8 mouse cellular contexts compared by ENCODE assay signal in the genomic region with DNA sequence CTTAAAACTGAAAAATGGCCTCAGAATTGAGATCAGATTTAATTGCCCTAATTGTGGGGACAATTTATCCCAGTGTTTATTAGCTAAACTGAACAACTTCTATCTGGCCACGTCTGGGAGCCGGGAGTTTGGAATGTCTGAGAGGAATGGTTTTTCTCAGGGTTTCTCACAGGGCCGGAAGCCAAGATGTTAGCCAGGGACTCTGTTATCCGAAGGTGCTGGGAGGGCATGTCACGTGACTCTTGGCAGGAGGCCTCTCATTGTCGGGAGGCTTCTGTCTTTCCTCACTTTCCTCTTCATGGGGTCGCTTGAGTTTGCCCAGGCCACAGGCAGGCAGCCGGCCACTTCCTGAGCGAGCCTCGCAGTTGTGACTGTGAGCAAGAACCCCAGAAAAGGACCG. TPM values are rescaled to one million over a fixed set of nuclear protein-coding genes. Genes with fewer than 3 reads are reported as not detected.
DNase-seq lines count a peak whose midpoint lies in the region; ATAC-seq lines count a peak whose summit lies in the region.

No protein-coding gene starts in this region.

- 0 out of 2 replicates have a peak overlapping the region, but pooled peaks have one; percentile 9 for H3K9ac ChIP-seq in forebrain, embryonic 11.5 days (ENCODE audit: low read length)
- H3K9ac ChIP-seq in intestine, embryonic 14.5 days (ENCODE audit: low read length): no peak overlapping the region

- H3K4me3 ChIP-seq in forebrain, embryonic 11.5 days (ENCODE audit: low read depth, low read length): no peak overlapping the region
- no peak overlapping the region for H3K4me3 ChIP-seq in intestine, embryonic 14.5 days (ENCODE audit: low read depth, low read length)

- 8% methylated on average over 11 of the region's 11 CpGs for WGBS in forebrain, embryonic 11.5 days
- 11% methylated on average over 11 of the region's 11 CpGs for whole genome bisulfite sequencing in intestine, embryonic 14.5 days

- H3K27me3 ChIP-seq in forebrain, embryonic 11.5 days (ENCODE audit: control insufficient read depth, insufficient read depth, low read length): no peaks in the 10 kb centered on the region
- no peaks in the 10 kb centered on the region for H3K27me3 ChIP-seq in intestine, embryonic 14.5 days (replicated peaks; ENCODE audit: control insufficient read depth, insufficient read depth, low read length)

- no peaks in the 10 kb centered on the region for H3K9me3 ChIP-seq in forebrain, embryonic 11.5 days (ENCODE audit: control insufficient read depth, low read length)
- no peaks in the 10 kb centered on the region for H3K9me3 ChIP-seq in intestine, embryonic 14.5 days (ENCODE audit: control insufficient read depth, low read length)

- DNase-seq in adrenal gland, postnatal 36 days: peak; percentile 18 to 41
- DNase-seq in adrenal gland, postnatal 25 days: no peak
- no peak for DNase-seq in forebrain, embryonic 11.5 days (ENCODE audit: low spot score)
- DNase-seq in intestine, embryonic 14.5 days (ENCODE audit: low spot score): peak; percentile 77
- peak; percentile 51 for DNase-seq in lung, postnatal 14 days
- no peak for DNase-seq in T-cell, adult 2 months (ENCODE audit: low spot score)
- DNase-seq in gastrocnemius, adult 18-20 months (ENCODE audit: low spot score): no peak
- DNase-seq in adrenal gland, postnatal 10 days: no peak

- peak; percentile 68 for ATAC-seq in forebrain, embryonic 11.5 days (replicated peaks; ENCODE audit: low FRiP score)
- peak; percentile 90 for ATAC-seq in intestine, embryonic 14.5 days (replicated peaks; ENCODE audit: low FRiP score, low TSS enrichment, low read depth)

- H3K4me1 ChIP-seq in forebrain, embryonic 11.5 days (replicated peaks; ENCODE audit: control insufficient read depth, insufficient read depth, low read length): peaks cover 9% of the 10 kb centered on the region; the same call in 1 of the 2 replicates
- H3K4me1 ChIP-seq in intestine, embryonic 14.5 days (replicated peaks; ENCODE audit: control insufficient read depth, insufficient read depth, low read length): peaks cover 10% of the 10 kb centered on the region

- H3K27ac ChIP-seq in forebrain, embryonic 11.5 days (ENCODE audit: low read depth, low read length): no peak overlapping the region
- peak overlapping the region; percentile 62; the same call in 1 of the 2 replicates for H3K27ac ChIP-seq in intestine, embryonic 14.5 days (ENCODE audit: low read depth)

- no peak overlapping the region for H3K4me2 ChIP-seq in forebrain, embryonic 11.5 days (ENCODE audit: low read depth, low read length, severe bottlenecking)
- H3K4me2 ChIP-seq in intestine, embryonic 14.5 days (ENCODE audit: low read length): 0 out of 2 replicates have a peak overlapping the region, but pooled peaks have one; percentile 3

- no peaks in the 10 kb centered on the region for H3K36me3 ChIP-seq in forebrain, embryonic 11.5 days (ENCODE audit: control insufficient read depth, insufficient read depth, low read length)
- no peaks in the 10 kb centered on the region for H3K36me3 ChIP-seq in intestine, embryonic 14.5 days (ENCODE audit: control insufficient read depth, insufficient read depth, low read length)

RNA-seq across cellular contexts. Expression of gene Rgs3, which starts 31.7 kb away (rescaled TPM):
- total RNA-seq in adrenal gland, postnatal 36 days (2021): 10 to 100 TPM; 27.3 to 40.2 TPM
- 31.5 TPM in 2 replicates for total RNA-seq in adrenal gland, postnatal 25 days (2021)
- polyA plus RNA-seq in forebrain, embryonic 11.5 days (2014; fragmentation: Nextera tagmentation; extraction: Ambion mirVana): 33.6 and 39.7 TPM in 2 replicates
- 35.0 and 35.7 TPM in 2 replicates for polyA plus RNA-seq in intestine, embryonic 14.5 days (2014; fragmentation: Nextera tagmentation; extraction: Ambion mirVana)
- 1 to 10 TPM; 7.4 to 9.3 TPM for total RNA-seq in gastrocnemius, adult 18-20 months (2021)
- 10 to 100 TPM; 37.0 to 58.7 TPM for total RNA-seq in adrenal gland, postnatal 10 days (2021)

Comparison
In these comparisons a context has a peak if more than half of its experiments do, and no peak if none do; other contexts are left out.
1. DNase-seq: peak in adrenal gland, postnatal 36 days (2 of 2), intestine, embryonic 14.5 days (single experiment) and lung, postnatal 14 days (single experiment); none in adrenal gland, postnatal 25 days (single experiment), forebrain, embryonic 11.5 days (single experiment), T-cell, adult 2 months (single experiment), gastrocnemius, adult 18-20 months (single experiment) and adrenal gland, postnatal 10 days (single experiment).